Mouse (Mus musculus): ENCODE measurements around the gene Arhgef18. TPM values are rescaled to one million over a fixed set of nuclear protein-coding genes. Genes with fewer than 3 reads are reported as not detected.
A peak's percentile ranks its signal among the peaks of the same experiment; 100 is the strongest.

The Arhgef18 gene
- total RNA-seq, 2 experiments from 2014 or later = 37.1 to 38.9 TPM

DNA sequence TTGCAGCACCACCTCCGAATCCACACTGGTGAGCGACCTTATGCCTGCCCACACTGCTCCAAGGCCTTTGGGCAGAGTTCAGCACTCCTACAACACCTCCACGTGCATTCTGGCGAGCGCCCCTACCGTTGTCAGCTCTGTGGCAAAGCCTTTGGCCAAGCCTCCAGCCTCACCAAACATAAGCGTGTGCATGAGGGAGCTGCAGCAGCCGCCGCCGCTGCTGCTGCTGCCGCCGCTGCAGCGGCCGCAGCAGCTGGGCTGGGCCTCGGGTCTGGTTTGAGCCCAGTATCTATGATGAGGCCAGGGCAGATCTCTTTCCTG lies 103.6 kb downstream of the Arhgef18 start:
- intact Hi-C loops (cut with DNase I) = no loop called here
- no peak for DNase-seq

DNA sequence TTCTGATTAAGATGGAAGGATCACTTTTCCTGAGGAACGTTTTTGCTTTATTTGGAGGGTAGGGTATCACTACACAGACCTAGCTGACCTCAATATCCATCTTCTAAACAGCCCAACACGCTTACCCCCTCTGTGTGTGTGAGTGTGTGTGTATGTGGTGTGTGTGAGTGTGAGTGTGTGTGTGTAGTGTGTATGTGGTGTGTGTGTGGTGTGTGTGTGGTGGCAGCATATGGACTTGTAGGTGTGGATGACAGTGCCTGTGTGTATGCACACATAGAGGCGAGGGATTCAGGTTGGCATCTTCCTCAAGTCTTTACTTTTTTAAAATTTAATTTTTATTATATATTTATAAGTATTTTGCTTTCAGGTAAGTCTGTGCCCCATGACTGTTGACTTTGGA lies 105.8 kb downstream of the Arhgef18 start:
- no peak for DNase-seq
- intact Hi-C loops (cut with DNase I) = no loop called here

DNA sequence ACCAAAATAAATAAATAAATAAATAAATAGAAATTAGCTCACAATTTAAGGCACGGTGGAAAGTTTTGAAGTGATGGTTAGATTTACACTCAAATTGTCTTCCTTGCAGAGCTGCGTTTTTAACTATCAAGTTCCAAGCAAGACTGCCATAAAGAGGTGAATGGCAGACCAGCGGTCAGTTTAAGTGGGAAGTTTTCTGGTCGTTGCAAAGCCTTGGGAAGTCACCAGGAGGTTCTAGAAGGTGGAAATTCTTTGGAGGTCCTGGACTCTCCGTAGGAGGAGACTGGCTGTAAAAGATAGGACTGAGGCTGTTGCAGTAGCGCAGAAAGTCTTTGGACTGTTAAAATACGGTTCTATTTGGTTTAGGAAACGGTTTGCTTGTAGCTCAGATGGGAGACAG lies 106.9 kb downstream of the Arhgef18 start:
- DNase-seq = no peak
- intact Hi-C loops (cut with DNase I) = no loop called here

GRCm38 (mm10) chr8:3500235-3501090 lies 107.7 kb downstream of the Arhgef18 start, which contains the start of gene Mcoln1:
Gene Mcoln1, plus strand, starts transcription at chr8:3500457.
- DNase-seq = peak; percentile 99
- intact Hi-C loops (cut with DNase I) = no loop called here

- no peak for DNase-seq
- intact Hi-C loops (cut with DNase I) = no loop called here
These were observed 109.4 kb downstream of the Arhgef18 start for GRCm38 (mm10) chr8:3502217-3502616.

Other genes starting within 250 kb of the Arhgef18 start
- gene Insr, start 113.4 kb upstream of the Arhgef18 start, total RNA-seq (2021) = 10 to 100 TPM; 59.8 to 61.2 TPM
- gene A430078G23Rik, start 39.6 kb upstream of the Arhgef18 start, total RNA-seq (2021) = under 1 TPM in 1 of 2 experiments, not detected in 1; 0.30 TPM
- under 1 TPM; 0.64 to 0.66 TPM for gene Pex11g, start 74.7 kb downstream of the Arhgef18 start, total RNA-seq (2021)
- gene Tex45, start 77.9 kb downstream of the Arhgef18 start, total RNA-seq (2021) = not detected
- gene Zfp358, start 100.1 kb downstream of the Arhgef18 start, total RNA-seq (2021) = 10 to 100 TPM; 43.3 TPM
- gene Mcoln1, start 107.5 kb downstream of the Arhgef18 start, total RNA-seq (2021) = 10 to 100 TPM; 74.8 to 81.3 TPM
- gene Pnpla6, start 122.4 kb downstream of the Arhgef18 start, total RNA-seq (2021) = 10 to 100 TPM; 75.9 to 81.6 TPM
- not detected for gene C330021F23Rik, start 175.0 kb downstream of the Arhgef18 start, total RNA-seq (2021)
- gene Camsap3, start 194.3 kb downstream of the Arhgef18 start, total RNA-seq (2021) = 100 to 1,000 TPM; 109 to 118 TPM
- 10 to 100 TPM; 38.5 to 38.8 TPM for gene Xab2, start 228.3 kb downstream of the Arhgef18 start, total RNA-seq (2021)
- gene Pet100, start 228.5 kb downstream of the Arhgef18 start, total RNA-seq (2021) = 10 to 100 TPM; 60.0 to 63.3 TPM
- 1 to 10 TPM in 1 of 2 experiments, not detected in 1; 1.0 TPM for gene Pcp2, start 232.5 kb downstream of the Arhgef18 start, total RNA-seq (2021)
- 10 to 100 TPM; 73.8 to 78.1 TPM for gene Stxbp2, start 237.9 kb downstream of the Arhgef18 start, total RNA-seq (2021)